Mouse (Mus musculus): ENCODE data around the gene Tgm1.

Tgm1 gene

GRCm38 (mm10) chr14:55723433-55723832, 9.7 kb upstream of the Tgm1 start:
- DNase-seq (ENCODE audit: low spot score), result no peak

DNA sequence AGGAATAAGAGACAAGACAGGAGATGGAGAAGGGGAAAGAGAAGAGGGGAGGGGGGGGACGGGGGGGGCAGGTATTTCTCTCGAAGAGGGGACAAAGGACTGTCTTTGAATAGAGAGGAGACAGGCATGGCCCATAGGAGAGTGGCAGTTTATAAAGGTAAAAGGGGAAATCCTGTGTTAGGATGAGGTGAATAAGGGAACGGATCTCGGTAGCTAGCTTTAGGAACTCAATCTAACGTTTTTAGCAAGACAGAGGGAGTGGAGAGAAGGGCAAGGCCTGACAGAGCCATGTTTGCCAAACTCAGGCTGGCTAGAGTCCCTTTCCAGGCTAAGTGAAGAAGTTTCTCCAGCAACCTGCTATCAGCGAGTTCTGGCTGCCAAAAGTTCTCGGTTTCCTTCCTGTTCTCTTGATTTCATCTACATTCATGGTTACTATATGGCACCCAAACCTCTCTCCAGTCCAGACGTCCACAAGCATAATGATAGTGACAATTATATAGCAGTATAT, 8.8 kb upstream of the Tgm1 start:
- DNase-seq (ENCODE audit: low spot score), result no peak

GRCm38 (mm10) chr14:55721700-55722437, 8.1 kb upstream of the Tgm1 start, which contains the start of gene Rabggta:
Gene Rabggta (minus strand): TSS chr14:55722263.
- DNase-seq (ENCODE audit: low spot score), result peak; percentile 91

GRCm38 (mm10) chr14:55721076-55721475, 7.3 kb upstream of the Tgm1 start:
- DNase-seq (ENCODE audit: low spot score), result no peak

GRCm38 (mm10) chr14:55720666-55721065, 6.9 kb upstream of the Tgm1 start:
- no peak for DNase-seq (ENCODE audit: low spot score)

DNA sequence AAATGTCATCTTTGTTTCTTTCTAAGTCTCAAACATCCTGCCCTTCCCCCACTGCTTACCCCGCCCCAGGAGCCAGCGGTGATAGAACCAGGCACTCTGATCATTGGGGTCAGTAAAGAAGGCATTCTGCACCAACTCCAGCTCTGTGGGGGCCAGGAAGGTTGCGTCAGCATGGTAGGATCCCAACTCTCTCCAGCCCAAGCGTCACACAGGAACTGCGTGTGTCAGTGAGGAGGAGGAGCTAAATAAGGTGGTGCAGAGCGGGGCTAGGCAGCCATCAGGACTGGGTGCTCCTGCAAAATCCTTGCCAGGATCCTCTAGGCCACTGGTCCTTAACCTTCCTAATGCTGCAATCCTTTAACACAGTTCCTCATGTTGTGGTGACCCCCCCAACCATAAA, 6.0 kb upstream of the Tgm1 start:
- no peak for DNase-seq (ENCODE audit: low spot score)

- no peak for DNase-seq (ENCODE audit: low spot score)
Observed at GRCm38 (mm10) chr14:55716884-55717283, 3.2 kb upstream of the Tgm1 start.

DNA sequence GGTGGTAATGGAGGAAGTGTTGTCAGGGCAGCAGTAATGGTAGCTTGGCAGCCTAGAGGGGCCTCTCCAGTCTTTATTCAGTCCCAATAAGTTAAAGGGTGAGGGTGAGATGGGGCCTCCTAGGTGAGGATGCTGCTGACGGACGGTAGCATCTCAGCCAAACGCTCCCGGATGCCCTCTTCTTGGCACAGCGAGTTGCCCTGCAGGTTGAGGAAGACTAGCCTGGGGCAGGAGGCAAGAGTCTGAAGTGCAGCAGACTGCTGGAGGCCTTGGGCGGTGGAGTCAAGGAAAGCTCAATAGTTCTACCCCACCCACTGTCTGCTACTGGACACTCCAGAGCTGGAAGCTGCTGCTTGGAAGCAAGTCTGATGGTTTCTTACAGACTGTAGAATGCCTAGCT, 2.5 kb upstream of the Tgm1 start:
- no peak for DNase-seq (ENCODE audit: low spot score)

DNA sequence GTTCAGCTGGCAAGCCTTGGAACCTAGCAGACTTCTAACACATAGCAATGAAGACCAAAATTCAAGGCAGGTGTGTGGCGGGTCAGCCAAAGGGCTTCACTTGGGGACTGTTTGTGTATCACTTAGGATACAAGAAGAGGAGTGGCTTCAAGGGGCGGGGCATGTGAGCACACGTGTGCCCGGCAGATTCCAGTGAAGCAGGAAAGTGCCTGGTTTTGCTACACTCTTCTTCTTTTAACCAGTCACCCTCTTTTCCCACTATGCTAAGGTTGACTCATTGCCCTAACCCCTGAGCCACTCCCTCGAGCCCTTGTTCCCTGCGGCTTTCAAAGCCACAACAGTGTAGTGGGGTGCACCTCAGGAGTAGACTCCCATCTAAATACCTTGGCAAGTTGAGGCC, 1.2 kb upstream of the Tgm1 start:
- DNase-seq (ENCODE audit: low spot score), result no peak

DNA sequence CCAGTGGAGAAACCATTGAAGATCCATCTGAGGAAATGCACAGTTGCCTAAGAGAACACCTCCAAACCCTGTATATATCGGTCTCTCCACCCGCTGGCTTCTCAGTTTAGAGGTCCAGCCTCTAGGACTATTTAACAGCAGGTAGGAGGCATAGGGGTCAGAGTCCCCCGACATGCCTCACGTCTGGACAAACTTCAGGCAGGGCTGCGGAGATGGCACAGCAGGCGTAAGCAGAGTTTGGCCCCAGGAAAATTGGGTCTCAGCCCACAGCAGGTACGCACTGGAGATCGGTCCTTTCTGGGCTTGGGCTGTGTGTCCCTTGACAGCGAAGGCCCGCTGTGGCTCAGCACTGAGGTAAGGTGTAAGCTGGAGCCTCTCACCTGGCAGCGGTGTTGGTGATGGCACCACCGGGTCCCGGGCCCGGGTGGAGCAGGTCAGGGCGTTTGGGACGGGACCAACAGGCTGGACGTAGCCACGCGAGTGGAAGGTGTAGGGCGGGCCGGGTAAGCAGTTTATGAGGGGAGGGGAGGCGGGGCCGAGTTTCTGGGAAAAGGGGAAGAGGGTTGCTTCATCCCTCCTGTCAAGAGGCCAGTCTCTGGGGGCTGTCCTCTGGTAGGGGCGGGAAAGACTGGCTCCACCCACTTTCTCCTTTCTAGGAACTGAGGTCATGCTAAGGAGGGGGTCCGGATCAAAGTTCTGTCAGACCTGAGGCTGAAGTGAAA, 558 bp downstream of the Tgm1 start:
- no peak for DNase-seq (ENCODE audit: low spot score)

- no peak for DNase-seq (ENCODE audit: low spot score)
Observed at GRCm38 (mm10) chr14:55711786-55712185, 1.9 kb downstream of the Tgm1 start.

DNA sequence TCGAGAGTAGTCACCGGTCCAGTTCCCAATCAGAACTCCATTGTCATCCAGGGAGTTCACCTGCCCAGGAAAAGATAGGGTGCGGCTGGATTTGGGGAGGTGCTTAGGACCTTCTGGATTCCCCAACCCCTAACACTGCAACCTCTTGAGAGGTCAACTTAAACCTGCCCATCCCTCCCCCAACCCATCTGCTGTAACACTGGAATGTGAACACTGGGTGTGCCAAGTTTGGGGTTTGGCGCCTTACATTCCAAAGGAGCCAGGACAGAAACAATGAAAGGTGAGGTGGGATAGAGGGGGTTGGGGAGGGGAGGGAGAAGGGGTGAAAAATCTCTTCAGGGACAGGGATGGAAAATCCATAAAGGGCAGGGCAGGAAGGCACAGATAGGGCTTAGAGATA, 4.2 kb downstream of the Tgm1 start:
- no peak for DNase-seq (ENCODE audit: low spot score)

GRCm38 (mm10) chr14:55707397-55707796, 6.3 kb downstream of the Tgm1 start:
- DNase-seq (ENCODE audit: low spot score), result no peak

DNA sequence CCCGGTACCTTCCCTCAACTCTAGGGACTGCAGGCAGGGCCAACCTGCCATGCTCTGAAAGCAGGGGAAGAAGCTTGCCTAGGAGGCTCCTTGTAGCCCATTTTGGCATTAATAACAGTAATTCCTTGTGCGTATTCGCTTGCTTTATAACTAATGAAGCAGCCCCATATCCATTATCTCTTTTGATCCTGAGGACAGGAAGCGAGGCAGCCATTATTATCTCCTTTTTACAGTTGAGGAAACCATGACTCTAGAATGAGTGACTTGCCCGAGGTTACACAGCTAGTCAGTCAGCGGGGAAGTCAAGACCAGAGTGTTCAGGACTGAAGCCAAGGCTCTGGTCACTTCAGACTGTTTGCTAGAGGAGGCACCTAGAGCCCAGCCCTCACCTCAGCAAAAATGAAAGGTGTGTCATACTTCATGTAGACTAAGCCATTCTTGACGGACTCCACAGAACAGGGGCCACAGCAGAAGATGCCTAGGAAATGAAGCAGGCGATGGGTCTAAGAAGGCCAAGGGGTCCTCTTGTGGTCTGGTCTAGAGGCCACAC, 7.6 kb downstream of the Tgm1 start:
- no peak for DNase-seq (ENCODE audit: low spot score)

DNA sequence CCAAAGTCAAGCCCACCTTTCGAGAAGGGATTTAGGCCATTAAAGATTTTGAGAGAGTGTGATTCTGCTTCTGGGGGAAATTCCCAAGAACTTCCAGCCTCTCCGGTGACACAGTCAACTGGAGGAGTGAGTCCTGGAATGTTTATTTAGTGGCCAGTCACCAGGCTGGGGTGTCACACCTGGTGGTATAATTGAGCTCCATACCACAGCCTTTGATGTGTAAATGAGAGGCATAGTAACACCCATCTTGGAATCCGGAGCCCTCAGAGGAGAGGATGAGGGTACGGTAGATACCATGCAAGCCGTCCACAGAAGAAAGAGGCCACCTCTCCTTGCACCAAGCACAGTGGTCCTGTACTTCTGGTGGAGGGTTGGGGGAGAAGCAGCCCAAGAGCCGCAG, 11.0 kb downstream of the Tgm1 start:
- DNase-seq (ENCODE audit: low spot score), result no peak

DNA sequence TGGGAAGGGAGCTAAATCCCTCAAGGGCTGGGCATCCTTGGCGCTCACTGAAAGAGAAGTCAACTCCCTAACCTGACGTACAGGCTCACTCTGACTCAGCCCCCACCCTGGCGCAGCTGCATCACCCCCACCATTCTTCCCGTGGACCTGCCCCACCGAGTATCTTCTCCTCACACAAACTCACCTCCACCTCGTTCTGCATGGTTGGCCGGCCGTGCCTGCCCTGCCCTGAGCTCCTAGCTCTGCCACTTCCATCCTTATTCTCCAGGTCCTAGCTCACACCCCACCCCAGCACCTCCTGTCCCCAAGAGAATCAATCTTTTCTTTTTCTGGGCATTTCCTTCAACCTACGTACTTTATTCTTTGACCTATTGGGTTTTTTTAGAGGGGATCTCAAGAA, 12.6 kb downstream of the Tgm1 start:
- DNase-seq (ENCODE audit: low spot score), result no peak

DNA sequence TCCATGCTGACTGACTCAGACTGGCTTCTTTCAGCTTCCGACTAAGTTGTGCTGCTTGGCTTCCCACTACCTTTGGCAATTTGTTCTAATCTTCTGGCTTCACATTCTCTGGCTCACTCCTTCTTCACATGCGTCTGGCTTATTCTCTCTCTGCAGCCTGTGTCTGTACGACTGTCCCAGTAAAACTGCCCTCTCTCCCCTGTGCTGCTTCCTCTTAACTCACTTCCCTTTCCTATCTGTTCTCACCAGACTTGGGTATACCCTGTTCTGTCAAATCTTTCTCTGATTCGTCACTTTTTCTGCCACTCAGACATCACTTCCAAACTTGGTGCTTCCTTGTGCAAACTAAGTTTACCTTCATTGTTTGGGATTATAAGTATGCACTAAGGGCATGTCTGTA, 16.5 kb downstream of the Tgm1 start:
- DNase-seq (ENCODE audit: low spot score), result no peak

DNA sequence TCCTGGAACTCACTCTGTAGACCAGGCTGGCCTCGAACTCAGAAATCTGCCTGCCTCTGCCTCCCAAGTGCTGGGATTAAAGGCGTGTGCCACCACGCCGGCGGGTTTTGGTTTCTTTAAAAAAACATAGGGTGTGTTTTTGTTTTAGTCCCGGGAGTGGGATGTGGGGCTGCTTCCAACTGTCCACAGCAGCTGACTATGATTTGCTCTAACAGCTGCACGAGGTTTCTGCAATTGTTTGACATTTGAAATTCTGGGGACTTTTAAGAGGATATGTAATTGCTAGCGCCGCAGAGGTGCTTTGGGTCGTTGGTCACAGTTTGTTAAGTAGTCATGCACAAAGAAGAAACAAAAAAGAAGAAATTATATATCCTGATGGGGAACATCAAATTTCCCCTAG, 24.3 kb downstream of the Tgm1 start:
- no peak for DNase-seq (ENCODE audit: low spot score)

DNA sequence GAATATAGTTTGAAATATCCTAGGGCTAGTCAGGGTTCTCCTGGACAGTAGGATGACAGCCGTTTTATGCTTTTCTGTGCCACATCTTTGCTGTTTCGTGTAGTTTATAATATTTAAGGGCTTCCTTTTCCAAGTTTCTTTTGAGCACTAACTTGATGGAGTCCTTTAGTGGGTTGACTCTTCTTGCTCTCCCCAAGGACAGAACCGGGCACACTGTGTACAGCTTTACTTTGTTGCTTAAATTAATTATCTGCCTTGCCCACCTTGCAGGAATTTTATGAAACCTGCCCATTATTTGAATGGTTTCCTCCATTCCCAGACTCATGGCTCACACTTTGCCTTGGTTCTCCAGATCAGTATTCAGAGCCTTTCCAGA, 31.6 kb downstream of the Tgm1 start:
- DNase-seq (ENCODE audit: low spot score), result no peak

DNA sequence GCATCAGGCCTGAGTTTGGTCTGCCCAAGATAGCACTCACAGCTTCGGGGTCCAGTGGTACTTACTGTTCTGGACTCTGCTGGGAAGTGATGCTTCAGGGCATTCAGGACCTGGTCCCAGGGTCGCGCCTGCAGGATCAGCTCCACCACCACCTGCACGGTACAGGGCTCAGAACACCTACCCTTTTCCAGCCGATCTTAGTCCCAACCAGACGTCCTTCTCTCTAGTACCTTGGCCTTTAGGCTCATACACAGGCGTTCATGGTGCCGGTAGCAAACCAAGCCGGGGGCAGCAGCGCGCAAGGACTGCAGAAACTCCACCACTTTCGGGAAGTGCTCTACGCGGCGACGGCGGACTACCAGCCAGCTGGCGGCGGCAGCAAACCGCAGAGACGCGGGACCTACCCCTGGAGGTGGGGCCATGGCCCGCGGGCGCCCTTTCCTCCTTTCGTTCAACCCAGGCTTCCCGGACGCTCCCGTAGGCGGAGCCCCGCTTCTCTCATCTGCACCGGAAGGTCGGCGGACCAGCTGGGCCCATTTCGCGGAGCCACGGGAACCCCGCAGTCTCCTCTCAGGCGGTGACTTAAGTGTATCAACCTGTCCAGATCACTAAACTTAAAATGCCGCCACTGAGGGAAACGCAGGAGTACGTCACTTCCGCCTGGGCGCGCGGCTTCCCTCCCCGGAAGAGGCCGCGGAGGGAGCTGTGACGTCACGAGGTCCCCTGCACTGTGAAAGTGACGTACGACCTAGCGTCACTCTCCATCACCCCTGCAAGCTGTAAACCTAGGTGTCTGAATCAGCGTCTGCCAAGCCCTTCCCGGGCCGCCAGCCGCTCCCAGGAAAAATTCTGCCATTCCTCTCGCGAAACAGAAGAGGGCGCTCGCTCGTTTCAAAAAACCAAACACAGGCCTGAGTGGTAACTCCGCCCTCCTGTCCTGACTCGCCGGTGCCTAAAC, 32.3 kb downstream of the Tgm1 start, which contains the start of gene Tinf2:
Gene Tinf2 (minus strand): TSS at position 661 of the 958 bp plus-strand sequence.
- DNase-seq (ENCODE audit: low spot score), result peak; percentile 96

GRCm38 (mm10) chr14:55677615-55678014, 36.1 kb downstream of the Tgm1 start:
- DNase-seq (ENCODE audit: low spot score), result no peak

GRCm38 (mm10) chr14:55672741-55673060, 41.0 kb downstream of the Tgm1 start:
- DNase-seq (ENCODE audit: low spot score), result no peak

All from c-Kit-positive CD71-positive TER-119-positive erythroid progenitor cells, embryonic 14.5 days (primary cell).